Mouse (Mus musculus) hindlimb bud, embryonic 11.5 days (tissue): ENCODE results near the gene Gjc3.

Experiments used
- DNase-seq: peaks from one replicate; pipeline ENCODE4 v3.0.0-alpha.2; 2012; ENCODE audit warnings: low read depth, low spot score; ENCODE audit errors: extremely low spot score

Gene Gjc3

DNA sequence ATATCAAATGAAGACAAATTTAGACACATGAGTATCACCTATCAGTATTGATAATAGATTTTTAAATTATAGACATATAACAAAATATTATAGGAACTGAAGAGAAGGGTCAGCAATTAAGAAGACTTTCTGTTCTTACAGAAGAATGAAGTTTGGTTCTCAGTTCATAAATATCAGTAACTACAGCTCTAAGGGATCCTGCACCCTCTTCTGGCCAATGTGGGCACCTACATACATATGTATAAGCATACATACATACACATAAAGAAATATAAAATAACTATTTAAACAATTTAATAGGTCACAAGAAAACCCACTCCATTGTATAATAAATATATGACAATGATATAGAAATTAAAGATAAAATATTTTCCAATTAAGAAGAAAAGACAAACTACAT lies 48.4 kb downstream of the Gjc3 start:
- DNase-seq: no peak

DNA sequence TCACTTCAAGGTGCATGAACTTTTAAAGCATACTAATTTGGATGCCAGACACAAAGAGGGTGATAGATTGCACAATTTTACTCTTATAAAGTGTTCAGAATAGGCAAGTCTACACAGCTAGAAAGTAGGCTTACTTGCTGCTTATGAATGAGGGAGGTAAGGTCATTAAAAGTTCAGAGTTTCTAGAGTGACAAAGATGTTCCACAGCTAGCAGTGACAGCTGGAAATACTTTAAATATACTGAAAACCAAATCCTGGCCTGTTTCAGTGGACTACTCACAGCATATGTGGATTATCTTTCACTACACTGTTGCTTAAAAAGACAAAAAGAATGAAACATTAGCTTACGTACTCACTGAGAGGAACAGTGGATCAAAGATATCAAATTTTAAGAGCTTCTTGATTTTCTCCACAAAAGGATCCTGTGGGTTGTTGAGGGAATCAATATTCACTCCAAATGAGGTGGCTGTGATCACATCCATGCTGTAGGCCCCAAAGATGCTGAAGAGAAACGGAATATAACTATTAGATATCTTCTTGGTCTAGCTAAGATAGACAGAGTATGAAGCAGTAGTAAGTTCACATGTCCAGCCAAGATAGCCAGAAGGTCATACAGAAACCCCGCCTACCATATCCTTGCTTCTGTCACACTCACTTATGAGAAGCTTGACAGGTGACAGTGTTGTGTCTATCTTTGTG lies 53.2 kb downstream of the Gjc3 start:
- DNase-seq: no peak
